Mouse (Mus musculus): ENCODE data around the gene Pex26. TPM values are rescaled to one million over a fixed set of nuclear protein-coding genes. Genes with fewer than 3 reads are reported as not detected.
A peak's percentile ranks its signal among the peaks of the same experiment; 100 is the strongest.

The Pex26 gene
- polyA plus RNA-seq, 1 experiment from 2014 or later: 12.3 TPM

DNA sequence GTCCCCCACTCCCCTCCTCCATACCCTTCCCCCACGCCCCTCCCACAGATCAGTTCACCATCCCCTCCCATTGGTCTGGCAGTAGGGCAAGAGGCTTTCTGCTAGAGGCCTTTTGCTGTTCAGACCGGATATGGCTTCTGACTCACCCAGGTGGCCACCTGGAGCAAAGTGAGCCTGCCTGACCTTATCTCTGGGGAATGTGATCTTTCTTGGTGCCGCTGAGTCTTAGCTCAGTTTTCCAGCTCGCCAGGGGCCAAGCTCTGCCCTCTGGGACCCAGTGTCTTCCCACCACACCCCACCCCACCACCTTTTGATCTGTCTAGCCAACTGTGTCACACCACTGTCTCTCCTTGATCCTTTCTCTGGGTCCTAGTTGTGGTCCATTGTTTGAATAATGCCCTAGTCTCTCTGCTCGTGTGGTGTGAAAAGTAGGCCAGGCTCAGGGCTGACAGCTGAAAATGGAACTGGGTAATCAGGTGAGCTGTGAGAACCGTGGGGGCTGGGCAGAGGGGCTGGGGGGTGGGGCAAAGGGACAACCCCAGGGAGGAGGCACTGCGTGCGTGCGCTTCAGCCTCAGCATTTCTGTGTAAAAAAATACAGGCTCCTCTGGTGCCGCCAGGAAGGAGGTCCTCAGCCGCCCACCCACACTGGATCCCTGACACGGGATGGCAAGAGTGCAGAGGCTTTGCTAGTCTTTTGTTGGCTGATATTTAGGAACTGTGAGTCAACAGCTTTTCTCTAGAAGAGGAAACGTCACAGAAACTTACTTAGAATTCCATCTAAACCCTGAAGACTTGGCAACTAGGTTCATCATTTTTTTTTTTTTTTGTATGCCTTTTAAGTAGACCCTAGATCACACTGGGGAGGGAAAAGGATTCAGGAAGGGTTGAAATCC, 10.8 kb downstream of the Pex26 start:
- Histone ChIP-seq H3K27me3 (no peaks in the 10 kb centered on the region), H3K4me1 (peaks cover 6% of the 10 kb centered on the region; the same call in 1 of the 2 replicates), H3K9me3 (no peaks in the 10 kb centered on the region), H3K27ac (replicated peaks) (no peak overlapping the region), H3K9ac (replicated peaks) (no peak overlapping the region), H3K4me3 (no peak overlapping the region), H3K4me2 (replicated peaks) (no peak overlapping the region), H3K36me3 (peaks cover 39% of the 10 kb centered on the region)
- WGBS: 34% methylated on average over 13 of the region's 13 CpGs
- ATAC-seq (ENCODE audit: low FRiP score, low read depth): no peak

DNA sequence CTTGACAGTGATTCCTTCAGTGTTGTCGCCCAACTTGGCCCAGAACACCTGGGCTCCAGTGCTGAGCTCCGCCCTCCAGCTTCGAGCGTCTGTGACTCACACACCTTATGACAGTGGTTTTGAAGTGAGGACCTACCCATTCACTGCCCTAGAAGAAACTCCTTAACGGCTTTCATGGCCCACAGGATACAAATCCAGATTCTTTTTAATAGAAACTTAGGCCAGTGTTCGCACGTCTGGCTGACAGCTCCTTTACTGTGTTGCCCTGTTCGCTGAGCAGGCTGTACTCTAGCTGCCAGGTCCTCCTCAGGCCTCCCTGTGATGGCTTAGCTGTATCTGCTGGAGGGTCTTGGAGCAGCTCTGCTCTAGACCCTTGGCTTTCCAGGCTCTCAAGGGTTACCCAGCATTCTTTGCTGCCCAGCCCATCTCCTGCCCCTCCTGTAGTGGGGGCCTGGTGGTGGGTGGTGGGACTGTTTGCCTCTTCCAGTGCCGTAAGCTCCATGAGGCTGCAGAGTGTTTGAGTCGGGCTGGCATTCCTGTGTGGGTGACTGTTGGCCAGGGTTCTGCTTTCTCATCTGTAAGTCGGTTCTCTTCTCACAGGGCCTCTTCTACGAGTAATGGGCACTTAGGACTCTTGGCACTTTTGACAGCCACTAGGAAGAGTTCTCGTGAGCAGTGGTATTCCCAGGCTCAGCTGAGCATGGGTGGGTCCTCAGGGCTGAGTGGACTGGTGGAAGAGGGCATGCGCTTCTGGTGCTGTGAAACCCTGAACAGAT, 11.7 kb downstream of the Pex26 start:
- peaks cover 6% of the 10 kb centered on the region; the same call in 1 of the 2 replicates for H3K4me1 ChIP-seq
- H3K4me3 ChIP-seq: no peak overlapping the region
- WGBS: 84% methylated on average over 14 of the region's 14 CpGs
- H3K36me3 ChIP-seq: peaks cover 34% of the 10 kb centered on the region
- H3K27me3 ChIP-seq: no peaks in the 10 kb centered on the region
- H3K27ac ChIP-seq (replicated peaks): no peak overlapping the region
- no peak overlapping the region for H3K4me2 ChIP-seq (replicated peaks)
- no peaks in the 10 kb centered on the region for H3K9me3 ChIP-seq
- no peak for ATAC-seq (ENCODE audit: low FRiP score, low read depth)
- no peak overlapping the region for H3K9ac ChIP-seq (replicated peaks)

DNA sequence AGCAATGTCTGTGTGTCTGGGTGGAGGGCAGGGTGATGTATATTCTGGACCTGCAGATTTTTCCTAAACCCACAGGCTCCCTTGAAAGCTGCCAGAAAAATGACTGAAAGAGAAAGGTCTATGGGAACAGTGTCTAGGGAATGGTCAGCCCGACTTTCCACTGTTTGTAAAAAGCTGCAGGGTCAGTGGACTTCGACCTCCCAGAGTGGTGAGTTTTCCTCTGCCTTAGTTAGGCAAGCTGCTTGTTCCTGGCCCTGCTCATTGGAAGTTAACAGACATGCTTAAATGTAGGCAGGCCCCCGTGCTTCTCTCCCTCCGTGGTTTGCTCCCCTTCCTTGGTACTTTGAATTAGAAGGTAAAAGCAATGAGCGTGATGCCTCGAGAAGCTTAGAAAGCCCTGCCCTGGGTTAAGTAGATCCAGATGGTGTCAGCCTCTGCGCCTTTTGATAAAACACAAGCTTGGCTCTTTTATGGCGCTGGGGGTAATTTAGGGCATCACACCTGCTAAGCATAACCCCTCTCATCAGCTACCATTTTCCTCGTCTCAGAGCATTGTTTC, 14.4 kb downstream of the Pex26 start:
- no peak overlapping the region for H3K4me3 ChIP-seq
- H3K4me1 ChIP-seq: peaks cover 6% of the 10 kb centered on the region; the same call in 1 of the 2 replicates
- no peak for ATAC-seq (ENCODE audit: low FRiP score, low read depth)
- H3K36me3 ChIP-seq: peaks cover 17% of the 10 kb centered on the region; the same call in 1 of the 2 replicates
- no peak overlapping the region for H3K4me2 ChIP-seq (replicated peaks)
- no peaks in the 10 kb centered on the region for H3K27me3 ChIP-seq
- no peak overlapping the region for H3K27ac ChIP-seq (replicated peaks)
- H3K9me3 ChIP-seq: no peaks in the 10 kb centered on the region
- H3K9ac ChIP-seq (replicated peaks): no peak overlapping the region
- WGBS: 72% methylated on average over 9 of the region's 9 CpGs

DNA sequence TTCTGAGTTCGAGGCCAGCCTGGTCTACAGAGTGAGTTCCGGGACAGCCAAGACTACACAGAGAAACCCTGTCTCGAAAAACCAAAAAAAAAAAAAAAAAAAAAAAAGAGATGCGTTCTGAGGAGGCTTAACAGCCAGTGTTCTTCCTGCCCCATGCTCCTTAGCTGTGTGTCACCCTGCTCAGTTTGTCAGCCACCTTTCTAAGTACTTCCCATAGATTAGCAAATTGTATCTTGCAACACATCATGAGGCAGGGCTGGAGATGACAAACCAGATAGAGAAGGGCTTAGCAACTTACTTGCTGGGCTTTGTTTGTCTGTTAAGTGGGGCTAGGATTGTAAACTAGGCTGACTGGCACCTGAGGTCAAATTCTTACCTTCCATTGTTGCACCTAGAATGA, 17.0 kb downstream of the Pex26 start:
- Histone ChIP-seq H3K27ac (replicated peaks) (no peak overlapping the region), H3K9me3 (no peaks in the 10 kb centered on the region), H3K4me2 (replicated peaks) (no peak overlapping the region), H3K4me3 (no peak overlapping the region), H3K4me1 (no peaks in the 10 kb centered on the region), H3K36me3 (0 out of 2 replicates have a peak, but pooled peaks cover 8% of the 10 kb centered on the region), H3K27me3 (no peaks in the 10 kb centered on the region), H3K9ac (replicated peaks) (no peak overlapping the region)
- 96% methylated on average over 3 of the region's 4 CpGs for WGBS
- ATAC-seq (ENCODE audit: low FRiP score, low read depth): no peak

DNA sequence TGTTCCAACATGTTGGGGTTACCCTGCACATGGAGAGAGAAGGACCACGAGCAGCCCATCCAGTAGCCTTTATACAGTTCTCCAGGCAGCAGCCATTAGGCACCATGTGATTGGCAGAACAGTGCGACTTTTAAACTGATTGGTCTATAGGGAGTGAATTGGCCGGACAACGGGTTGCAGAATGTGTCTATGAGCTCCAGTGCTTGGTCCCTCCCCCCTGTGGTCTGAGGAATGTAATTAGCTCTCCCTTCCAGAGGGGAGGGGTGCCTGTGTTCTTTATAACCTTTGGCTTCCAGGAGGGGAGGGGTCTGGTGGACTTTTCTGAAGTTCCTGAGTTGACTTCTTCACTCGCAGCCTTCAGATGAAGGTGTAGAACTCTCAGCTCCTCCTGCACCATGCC, 18.6 kb downstream of the Pex26 start:
- WGBS: 74% methylated on average over 5 of the region's 5 CpGs
- 0 out of 2 replicates have a peak, but pooled peaks cover 2% of the 10 kb centered on the region for H3K36me3 ChIP-seq
- no peaks in the 10 kb centered on the region for H3K27me3 ChIP-seq
- no peak overlapping the region for H3K27ac ChIP-seq (replicated peaks)
- no peak overlapping the region for H3K4me2 ChIP-seq (replicated peaks)
- H3K9ac ChIP-seq (replicated peaks): no peak overlapping the region
- no peaks in the 10 kb centered on the region for H3K4me1 ChIP-seq
- H3K9me3 ChIP-seq: no peaks in the 10 kb centered on the region
- no peak for ATAC-seq (ENCODE audit: low FRiP score, low read depth)
- H3K4me3 ChIP-seq: no peak overlapping the region

DNA sequence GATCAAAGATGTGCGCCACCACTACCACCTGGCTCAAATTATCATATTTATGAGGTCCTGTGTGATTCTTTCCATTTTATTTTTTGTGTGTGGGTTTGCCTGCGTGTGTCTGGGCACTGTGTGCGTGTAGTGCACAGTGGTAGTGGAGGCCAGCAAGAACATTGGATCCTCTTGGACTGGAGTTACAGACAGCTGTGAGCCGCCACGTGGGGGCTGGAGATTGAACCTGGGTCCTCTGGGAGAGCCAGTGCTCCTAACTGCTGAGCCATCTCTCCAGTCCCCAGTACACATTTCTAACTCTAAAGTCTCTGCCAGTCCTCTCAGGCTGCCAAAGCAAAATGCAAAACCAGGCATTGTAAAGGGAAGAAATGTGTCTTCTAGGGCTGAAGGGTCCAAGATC, 23.0 kb downstream of the Pex26 start:
- peaks cover 24% of the 10 kb centered on the region for H3K27me3 ChIP-seq
- ATAC-seq (ENCODE audit: low FRiP score, low read depth): no peak
- H3K36me3 ChIP-seq: no peaks in the 10 kb centered on the region
- H3K4me2 ChIP-seq (replicated peaks): no peak overlapping the region
- peaks cover 9% of the 10 kb centered on the region for H3K4me1 ChIP-seq
- H3K9ac ChIP-seq (replicated peaks): no peak overlapping the region
- 0 out of 2 replicates have a peak, but pooled peaks cover 2% of the 10 kb centered on the region for H3K9me3 ChIP-seq
- H3K4me3 ChIP-seq: no peak overlapping the region
- WGBS: 86% methylated on average over 5 of the region's 5 CpGs
- no peak overlapping the region for H3K27ac ChIP-seq (replicated peaks)

DNA sequence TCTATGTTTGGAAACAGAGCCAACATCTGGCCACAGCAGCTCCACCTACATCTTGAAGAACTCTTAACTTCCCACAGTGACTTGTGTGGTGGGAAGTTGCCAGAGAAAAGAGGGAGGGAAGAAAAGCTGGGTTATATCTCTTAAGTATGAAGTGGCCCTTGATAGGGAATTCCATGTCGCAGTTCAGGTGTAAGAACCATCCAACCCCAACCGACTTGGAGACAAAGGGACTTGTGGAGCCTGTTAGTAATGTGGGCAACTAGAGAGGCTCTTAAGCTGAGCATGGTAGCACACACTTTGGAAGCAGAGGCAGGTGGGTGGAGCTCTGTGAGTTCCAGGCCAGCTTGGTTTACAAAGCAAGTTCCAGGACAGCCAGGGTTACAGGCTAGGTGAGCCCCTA, 26.1 kb downstream of the Pex26 start:
- no peak overlapping the region for H3K4me3 ChIP-seq
- H3K27me3 ChIP-seq: peaks cover 39% of the 10 kb centered on the region
- 0 out of 2 replicates have a peak, but pooled peaks cover 2% of the 10 kb centered on the region for H3K9me3 ChIP-seq
- no peak overlapping the region for H3K4me2 ChIP-seq (replicated peaks)
- H3K27ac ChIP-seq (replicated peaks): no peak overlapping the region
- H3K9ac ChIP-seq (replicated peaks): no peak overlapping the region
- WGBS: 86% methylated on average over 2 of the region's 2 CpGs
- H3K4me1 ChIP-seq: peaks cover 11% of the 10 kb centered on the region
- H3K36me3 ChIP-seq: no peaks in the 10 kb centered on the region
- no peak for ATAC-seq (ENCODE audit: low FRiP score, low read depth)

DNA sequence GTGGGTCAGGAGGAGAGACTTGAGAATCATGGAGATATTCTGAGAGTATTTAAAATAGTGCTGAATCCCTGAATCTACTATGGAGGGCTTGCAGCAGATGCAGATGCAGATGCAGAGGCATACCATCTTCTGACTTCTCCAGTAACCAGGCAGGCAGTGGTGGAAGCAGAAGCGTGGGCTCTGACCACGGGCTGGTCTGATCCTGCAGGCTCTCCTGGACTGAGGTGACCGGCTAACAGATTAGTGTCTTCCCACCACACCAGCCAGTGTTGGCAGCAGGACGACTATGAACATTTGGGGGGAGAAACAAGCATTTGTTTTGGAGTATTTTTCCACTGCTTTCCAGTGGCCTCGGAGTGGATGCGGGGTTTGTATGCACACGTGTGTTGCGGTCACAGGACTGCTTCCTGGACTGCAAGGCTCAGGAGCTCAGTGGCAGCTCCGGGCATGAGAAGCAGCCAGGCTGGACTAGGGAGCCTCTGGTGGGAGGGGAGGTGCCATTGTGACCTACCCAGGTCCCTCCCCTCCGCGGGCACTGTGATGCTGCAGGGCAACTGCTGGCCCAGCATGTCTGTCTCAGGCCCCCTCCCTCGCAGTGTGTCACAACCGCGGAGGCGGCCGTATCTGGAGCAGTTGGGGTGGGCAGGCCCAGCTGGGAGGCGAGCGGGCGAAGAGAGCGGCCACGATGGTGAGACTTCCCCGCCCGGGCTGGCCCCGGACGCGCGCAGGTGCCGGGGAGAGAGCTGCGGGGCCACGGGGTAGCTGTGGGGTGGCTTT, 26.9 kb downstream of the Pex26 start, which contains the start of gene Tuba8:
Gene Tuba8, plus strand, starts transcription at position 548 of the 777 bp plus-strand sequence.
- Histone ChIP-seq H3K4me2 (replicated peaks) (peak within 1 kb of the TSS; percentile 60), H3K27me3 (peaks cover 39% of the 10 kb centered on the region), H3K4me1 (peaks cover 11% of the 10 kb centered on the region), H3K9ac (replicated peaks) (peak within 1 kb of the TSS; percentile 4), H3K4me3 (peak within 1 kb of the TSS; percentile 40), H3K36me3 (no peaks in the 10 kb centered on the region), H3K27ac (replicated peaks) (no peak within 1 kb of the TSS), H3K9me3 (0 out of 2 replicates have a peak, but pooled peaks cover 2% of the 10 kb centered on the region)
- WGBS: 5% methylated on average over 30 of the region's 30 CpGs
- peak; percentile 79 for ATAC-seq (ENCODE audit: low FRiP score, low read depth)

DNA sequence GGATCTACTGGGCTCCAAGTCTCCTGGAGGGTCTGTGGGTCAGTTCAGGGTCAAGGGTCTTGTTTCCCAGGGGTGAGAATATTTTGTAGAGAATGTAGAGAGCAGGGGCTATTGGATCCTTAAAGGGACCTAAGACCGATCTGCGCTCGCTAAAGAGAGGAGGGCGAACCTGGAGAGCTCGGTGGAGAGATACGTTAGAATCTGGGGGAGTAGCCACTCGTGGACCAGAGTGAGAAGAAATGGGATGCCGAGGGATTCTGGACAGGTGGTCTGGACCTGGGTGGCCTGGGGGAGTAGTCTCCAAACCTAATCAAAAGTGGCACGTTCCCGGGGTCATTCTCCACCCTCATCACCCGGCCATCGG, 27.4 kb downstream of the Pex26 start:
- Histone ChIP-seq H3K36me3 (no peaks in the 10 kb centered on the region), H3K9me3 (0 out of 2 replicates have a peak, but pooled peaks cover 2% of the 10 kb centered on the region), H3K27me3 (peaks cover 39% of the 10 kb centered on the region), H3K27ac (replicated peaks) (no peak overlapping the region), H3K4me1 (peaks cover 11% of the 10 kb centered on the region), H3K4me3 (peak overlapping the region; percentile 40), H3K4me2 (replicated peaks) (peak overlapping the region; percentile 60), H3K9ac (replicated peaks) (peak overlapping the region; percentile 4)
- ATAC-seq (ENCODE audit: low FRiP score, low read depth): peak; percentile 24; the same call in 1 of the 2 replicates
- WGBS: 2% methylated on average over 12 of the region's 12 CpGs

DNA sequence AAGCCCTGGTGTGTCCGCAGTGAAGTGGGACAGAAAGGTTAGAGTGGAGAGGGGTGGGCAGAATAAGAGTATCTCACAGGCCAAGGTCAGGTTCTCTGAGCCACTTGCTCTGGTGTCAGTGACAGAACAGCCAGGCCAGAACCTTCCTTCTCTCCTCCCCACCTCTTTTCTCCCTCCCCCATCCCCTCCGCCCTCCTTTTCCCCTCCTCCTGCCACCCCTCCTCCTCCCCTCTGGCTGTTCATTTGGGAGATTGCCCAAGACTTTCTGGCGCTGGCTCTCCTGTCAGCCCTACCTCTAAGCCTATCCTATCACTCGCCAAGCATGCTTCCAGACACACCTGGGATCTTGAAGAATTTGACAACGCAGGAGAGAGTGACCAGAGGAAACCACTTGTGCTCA, 28.3 kb downstream of the Pex26 start:
- WGBS: 12% methylated on average over 5 of the region's 5 CpGs
- no peak for ATAC-seq (ENCODE audit: low FRiP score, low read depth)

DNA sequence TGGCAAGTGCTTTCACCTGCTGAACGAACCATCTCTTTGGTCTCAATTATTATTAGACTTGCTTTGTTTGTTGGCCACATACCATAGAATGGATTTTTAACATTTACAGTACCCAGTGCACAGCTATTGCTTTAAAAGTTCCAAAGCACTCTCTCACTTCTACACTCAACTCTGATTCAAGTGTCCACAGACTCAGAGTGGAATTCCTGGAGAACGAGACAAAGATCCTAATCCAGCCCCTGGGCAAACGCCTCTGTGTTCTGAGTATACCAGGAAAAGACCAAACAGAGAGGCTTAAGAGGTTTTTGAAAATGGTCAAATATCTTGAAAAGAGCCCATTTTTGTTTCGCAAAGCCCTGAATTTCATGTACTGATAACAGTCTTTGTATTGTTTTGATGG, 29.5 kb downstream of the Pex26 start:
- no peak for ATAC-seq (ENCODE audit: low FRiP score, low read depth)
- no peak overlapping the region for H3K4me3 ChIP-seq
- H3K27me3 ChIP-seq: peaks cover 39% of the 10 kb centered on the region
- H3K9ac ChIP-seq (replicated peaks): no peak overlapping the region
- no peak overlapping the region for H3K27ac ChIP-seq (replicated peaks)
- H3K4me1 ChIP-seq: peaks cover 11% of the 10 kb centered on the region
- H3K4me2 ChIP-seq (replicated peaks): no peak overlapping the region
- 0 out of 2 replicates have a peak, but pooled peaks cover 1% of the 10 kb centered on the region for H3K9me3 ChIP-seq
- whole genome bisulfite sequencing: 75% methylated on average over 4 of the region's 4 CpGs
- H3K36me3 ChIP-seq: no peaks in the 10 kb centered on the region

More for the DNA sequence above, 28.3 kb downstream of the Pex26 start:
- Histone ChIP-seq H3K4me3 (peak overlapping the region; percentile 40; the same call in 1 of the 2 replicates), H3K36me3 (no peaks in the 10 kb centered on the region), H3K9ac (replicated peaks) (no peak overlapping the region), H3K27me3 (peaks cover 39% of the 10 kb centered on the region), H3K27ac (replicated peaks) (no peak overlapping the region), H3K4me1 (peaks cover 11% of the 10 kb centered on the region), H3K9me3 (0 out of 2 replicates have a peak, but pooled peaks cover 2% of the 10 kb centered on the region), H3K4me2 (replicated peaks) (peak overlapping the region; percentile 60)

Measured in midbrain, embryonic 12.5 days (tissue).